ENCODE assay signal across 8 mouse cellular contexts in the genomic region with DNA sequence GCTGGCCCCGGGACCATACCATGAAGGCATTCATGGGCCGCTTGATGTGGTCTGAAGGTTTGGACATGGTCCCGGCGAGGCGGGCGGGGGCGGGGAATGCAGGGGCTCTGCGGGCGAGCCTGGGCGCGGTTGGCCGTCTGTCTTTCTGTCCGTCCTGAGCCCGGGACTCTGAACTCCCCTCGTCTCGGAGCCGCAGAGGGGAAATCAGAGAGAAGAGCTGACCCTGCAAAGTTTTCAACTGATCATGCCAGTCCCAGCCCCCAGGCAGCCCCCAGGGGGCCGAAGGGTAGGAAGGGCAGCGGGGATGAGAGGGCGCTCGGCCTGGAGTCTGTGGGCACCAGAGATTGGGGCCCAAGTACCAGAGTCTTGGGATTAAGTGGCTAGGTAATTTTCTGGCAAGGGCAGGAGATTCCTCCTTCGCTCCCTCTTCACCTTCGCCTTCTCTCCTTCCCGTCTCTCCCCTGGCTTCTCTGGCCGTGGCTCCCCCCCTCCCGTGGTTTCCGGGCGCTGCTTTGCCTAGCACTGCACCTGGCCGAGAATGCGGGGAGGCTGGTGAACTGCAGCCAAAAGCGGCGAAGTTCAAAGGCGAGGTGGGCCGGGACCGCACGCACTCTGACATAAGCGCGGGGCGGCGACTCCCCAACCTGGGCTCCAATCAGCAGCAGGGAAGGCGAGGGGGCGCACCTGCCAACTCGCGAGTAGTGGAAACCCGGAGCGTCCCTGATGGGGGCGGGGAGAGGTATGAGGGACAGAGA. TPM values are rescaled to one million over a fixed set of nuclear protein-coding genes. Genes with fewer than 3 reads are reported as not detected.
A peak's percentile ranks its signal among the peaks of the same experiment; 100 is the strongest.
DNase-seq lines count a peak whose midpoint lies in the region; ATAC-seq lines count a peak whose summit lies in the region.

A gene (minus strand): TSS at position 553 of the 755 bp plus-strand sequence.

- no peak for ATAC-seq in heart, embryonic 12.5 days (ENCODE audit: insufficient number of reproducible peaks, low FRiP score)
- no peak for ATAC-seq in embryonic facial prominence, embryonic 12.5 days (ENCODE audit: insufficient number of reproducible peaks, insufficient read depth, low FRiP score, low TSS enrichment)
- peak; percentile 62; the same call in 1 of the 2 replicates for ATAC-seq in limb, embryonic 13.5 days (ENCODE audit: low FRiP score, low read depth)
- ATAC-seq in neural tube, embryonic 15.5 days (ENCODE audit: low FRiP score): no peak
- no peak for ATAC-seq in cerebellum, adult (ENCODE audit: insufficient number of reproducible peaks, low FRiP score, low TSS enrichment)

- H3K36me3 ChIP-seq in heart, embryonic 12.5 days: no peaks in the 10 kb centered on the region
- no peaks in the 10 kb centered on the region for H3K36me3 ChIP-seq in embryonic facial prominence, embryonic 12.5 days
- H3K36me3 ChIP-seq in limb, embryonic 13.5 days: no peaks in the 10 kb centered on the region
- no peaks in the 10 kb centered on the region for H3K36me3 ChIP-seq in neural tube, embryonic 15.5 days

- H3K4me3 ChIP-seq in heart, embryonic 12.5 days: peak within 1 kb of the TSS; percentile 37
- H3K4me3 ChIP-seq in embryonic facial prominence, embryonic 12.5 days: peak within 1 kb of the TSS; percentile 27
- peak within 1 kb of the TSS; percentile 36 for H3K4me3 ChIP-seq in limb, embryonic 13.5 days
- peak within 1 kb of the TSS; percentile 19 for H3K4me3 ChIP-seq in neural tube, embryonic 15.5 days (replicated peaks)

- no peak within 1 kb of the TSS for H3K27ac ChIP-seq in heart, embryonic 12.5 days (ENCODE audit: poor library complexity, severe bottlenecking)
- H3K27ac ChIP-seq in embryonic facial prominence, embryonic 12.5 days: no peak within 1 kb of the TSS
- no peak within 1 kb of the TSS for H3K27ac ChIP-seq in limb, embryonic 13.5 days
- no peak within 1 kb of the TSS for H3K27ac ChIP-seq in neural tube, embryonic 15.5 days (replicated peaks)

- H3K9ac ChIP-seq in heart, embryonic 12.5 days: no peak within 1 kb of the TSS
- no peak within 1 kb of the TSS for H3K9ac ChIP-seq in embryonic facial prominence, embryonic 12.5 days
- 0 out of 2 replicates have a peak within 1 kb of the TSS, but pooled peaks have one; percentile 19 for H3K9ac ChIP-seq in limb, embryonic 13.5 days
- no peak within 1 kb of the TSS for H3K9ac ChIP-seq in neural tube, embryonic 15.5 days (replicated peaks)

- H3K4me2 ChIP-seq in heart, embryonic 12.5 days: peak within 1 kb of the TSS; percentile 64
- H3K4me2 ChIP-seq in embryonic facial prominence, embryonic 12.5 days (replicated peaks): peak within 1 kb of the TSS; percentile 46
- peak within 1 kb of the TSS; percentile 62 for H3K4me2 ChIP-seq in limb, embryonic 13.5 days (replicated peaks)
- H3K4me2 ChIP-seq in neural tube, embryonic 15.5 days: peak within 1 kb of the TSS; percentile 45

- DNase-seq in heart, adult 8-10 months (ENCODE audit: low spot score): no peak
- no peak for DNase-seq in spleen, postnatal 36 days (ENCODE audit: low spot score in 2 of 2)
- no peak for DNase-seq in ovary, postnatal 36 days (ENCODE audit: low spot score)

- no peaks in the 10 kb centered on the region for H3K9me3 ChIP-seq in heart, embryonic 12.5 days (replicated peaks)
- H3K9me3 ChIP-seq in embryonic facial prominence, embryonic 12.5 days: no peaks in the 10 kb centered on the region
- no peaks in the 10 kb centered on the region for H3K9me3 ChIP-seq in limb, embryonic 13.5 days
- H3K9me3 ChIP-seq in neural tube, embryonic 15.5 days (replicated peaks): no peaks in the 10 kb centered on the region

- 2% methylated on average over 43 of the region's 47 CpGs for WGBS in heart, embryonic 12.5 days
- 2% methylated on average over 46 of the region's 47 CpGs for WGBS in embryonic facial prominence, embryonic 12.5 days
- WGBS in limb, embryonic 13.5 days: 1% methylated on average over 47 of the region's 47 CpGs
- under 1% methylated on average over 45 of the region's 47 CpGs for WGBS in neural tube, embryonic 15.5 days

- peaks cover 22% of the 10 kb centered on the region for H3K4me1 ChIP-seq in heart, embryonic 12.5 days (replicated peaks)
- H3K4me1 ChIP-seq in embryonic facial prominence, embryonic 12.5 days: peaks cover 16% of the 10 kb centered on the region
- peaks cover 45% of the 10 kb centered on the region for H3K4me1 ChIP-seq in limb, embryonic 13.5 days
- peaks cover 31% of the 10 kb centered on the region for H3K4me1 ChIP-seq in neural tube, embryonic 15.5 days

- H3K27me3 ChIP-seq in heart, embryonic 12.5 days (replicated peaks): peaks cover 94% of the 10 kb centered on the region
- H3K27me3 ChIP-seq in embryonic facial prominence, embryonic 12.5 days: peaks cover 94% of the 10 kb centered on the region
- H3K27me3 ChIP-seq in limb, embryonic 13.5 days: peaks cover 100% of the 10 kb centered on the region
- H3K27me3 ChIP-seq in neural tube, embryonic 15.5 days (replicated peaks): peaks cover 94% of the 10 kb centered on the region

RNA-seq across cellular contexts. Expression of the gene that starts here (rescaled TPM):
- polyA plus RNA-seq in heart, embryonic 12.5 days (2016; fragmentation: Nextera tagmentation; extraction: Ambion mirVana): 0.13 TPM in 1 of 2 replicates, not detected in the other
- total RNA-seq in heart, adult 8-10 months (2022): not detected
- polyA plus RNA-seq in embryonic facial prominence, embryonic 12.5 days (2016; fragmentation: Nextera tagmentation; extraction: Ambion mirVana): 1.3 and 2.4 TPM in 2 replicates
- polyA plus RNA-seq in limb, embryonic 13.5 days (2015; fragmentation: Nextera tagmentation; extraction: Ambion mirVana): 0.06 and 0.18 TPM in 2 replicates
- 8.0 and 10.2 TPM in 2 replicates for polyA plus RNA-seq in neural tube, embryonic 15.5 days (2015; fragmentation: Nextera tagmentation; extraction: Ambion mirVana)

Comparison
In these comparisons a context has a peak if more than half of its experiments do, and no peak if none do; other contexts are left out.
1. Peak in ATAC-seq, H3K4me3 ChIP-seq, H3K9ac ChIP-seq and H3K4me2 ChIP-seq in limb, embryonic 13.5 days; RNA of the gene not detected or under 1 TPM.